Mouse (Mus musculus): ENCODE measurements at regions not wholly inside any gene's neighbourhood (a gene's known extent, or its start where the extent isn't known, plus 50 kb on each side); places are given as distances from the start of the nearest gene placed in this dataset.

DNA sequence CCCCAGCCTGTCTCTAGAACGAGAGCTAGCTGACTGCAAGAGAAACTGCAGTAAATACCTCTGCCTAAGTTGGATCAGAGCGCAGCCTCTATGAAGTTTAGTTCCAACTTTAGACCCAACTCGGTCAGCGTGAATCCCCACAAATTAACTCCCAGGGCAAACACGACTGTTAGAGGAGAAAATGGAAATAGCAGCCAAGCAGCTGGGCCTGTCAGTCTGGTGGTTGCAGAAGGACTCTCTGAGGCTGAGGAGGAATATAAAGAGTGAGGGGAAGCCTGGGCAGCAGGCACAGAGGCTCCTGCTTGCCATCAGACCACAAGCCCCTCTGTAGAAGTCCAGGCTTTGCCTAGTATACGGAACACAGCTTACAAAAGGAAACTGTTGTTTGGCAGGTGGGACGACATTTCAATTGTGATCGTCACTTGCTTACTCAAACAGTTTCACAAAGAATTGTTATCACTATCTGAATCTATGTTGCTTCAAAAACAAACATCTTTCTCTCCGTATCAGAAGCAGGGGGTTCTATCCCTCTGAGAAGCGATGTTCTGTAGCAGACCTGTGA, 135.0 kb downstream of the Lmo4 start:
- H3K4me3 ChIP-seq = no peak overlapping the region
- H3K27ac ChIP-seq (ENCODE audit: poor library complexity, severe bottlenecking) = no peak overlapping the region
- 70% methylated on average over 10 of the region's 10 CpGs for WGBS
- no peaks in the 10 kb centered on the region for H3K4me1 ChIP-seq (replicated peaks)
- H3K27me3 ChIP-seq (replicated peaks) = no peaks in the 10 kb centered on the region
- no peak overlapping the region for H3K9ac ChIP-seq
- no peaks in the 10 kb centered on the region for H3K36me3 ChIP-seq
- H3K9me3 ChIP-seq (replicated peaks) = no peaks in the 10 kb centered on the region
- H3K4me2 ChIP-seq = no peak overlapping the region
- no peak for ATAC-seq (ENCODE audit: insufficient number of reproducible peaks, low FRiP score)

DNA sequence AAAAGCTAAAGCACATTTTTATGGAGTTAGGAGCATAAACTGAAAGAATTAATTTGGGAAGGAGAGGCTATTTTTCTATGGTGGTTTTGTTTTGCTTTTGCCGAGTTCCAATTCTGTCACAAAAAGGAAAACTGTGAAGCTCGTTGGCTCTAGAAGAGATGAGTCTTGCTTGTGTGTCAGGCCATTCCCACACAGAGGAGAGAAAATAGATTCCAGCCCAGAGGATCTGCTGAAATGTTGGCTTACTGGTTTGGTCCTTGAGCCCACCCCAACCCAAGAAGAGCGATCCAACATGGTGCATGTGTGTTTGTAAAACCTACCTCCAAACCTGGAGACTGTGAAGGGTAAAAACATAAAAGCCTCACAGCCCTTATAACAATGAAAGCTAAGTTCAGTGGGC, 138.0 kb downstream of the Lmo4 start:
- Histone ChIP-seq H3K27ac (ENCODE audit: poor library complexity, severe bottlenecking) (no peak overlapping the region), H3K27me3 (replicated peaks) (no peaks in the 10 kb centered on the region), H3K36me3 (no peaks in the 10 kb centered on the region), H3K9me3 (replicated peaks) (no peaks in the 10 kb centered on the region), H3K4me3 (no peak overlapping the region), H3K4me1 (replicated peaks) (no peaks in the 10 kb centered on the region), H3K4me2 (no peak overlapping the region), H3K9ac (no peak overlapping the region)
- no peak for ATAC-seq (ENCODE audit: insufficient number of reproducible peaks, low FRiP score)
- WGBS = 85% methylated on average over 3 of the region's 3 CpGs

DNA sequence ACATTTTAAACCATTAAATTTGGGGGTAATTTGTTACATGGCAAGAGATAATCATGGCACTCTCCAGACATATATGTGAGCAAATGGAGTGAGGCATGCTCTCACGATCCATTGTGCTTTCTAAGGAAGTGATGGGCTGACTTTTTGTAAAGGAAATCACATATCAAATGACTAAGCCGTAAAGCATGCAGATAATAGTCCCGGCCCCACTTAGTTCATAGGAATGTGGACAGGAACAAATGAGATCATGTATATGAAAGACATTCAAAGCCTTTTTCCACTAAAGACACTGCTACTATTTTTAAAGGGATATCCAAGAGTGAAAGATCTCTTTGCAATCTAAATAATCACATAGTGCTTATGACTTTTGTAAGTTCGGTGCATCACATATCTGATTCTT, 146.9 kb downstream of the Lmo4 start:
- H3K27me3 ChIP-seq (replicated peaks) = no peaks in the 10 kb centered on the region
- H3K36me3 ChIP-seq = no peaks in the 10 kb centered on the region
- no peak overlapping the region for H3K4me3 ChIP-seq
- ATAC-seq (ENCODE audit: insufficient number of reproducible peaks, low FRiP score) = peak; percentile 39; the same call in 1 of the 2 replicates
- H3K27ac ChIP-seq (ENCODE audit: poor library complexity, severe bottlenecking) = no peak overlapping the region
- 35% methylated on average over 4 of the region's 4 CpGs for WGBS
- H3K9me3 ChIP-seq (replicated peaks) = no peaks in the 10 kb centered on the region
- 0 out of 2 replicates have a peak, but pooled peaks cover 8% of the 10 kb centered on the region for H3K4me1 ChIP-seq (replicated peaks)
- no peak overlapping the region for H3K4me2 ChIP-seq
- no peak overlapping the region for H3K9ac ChIP-seq

DNA sequence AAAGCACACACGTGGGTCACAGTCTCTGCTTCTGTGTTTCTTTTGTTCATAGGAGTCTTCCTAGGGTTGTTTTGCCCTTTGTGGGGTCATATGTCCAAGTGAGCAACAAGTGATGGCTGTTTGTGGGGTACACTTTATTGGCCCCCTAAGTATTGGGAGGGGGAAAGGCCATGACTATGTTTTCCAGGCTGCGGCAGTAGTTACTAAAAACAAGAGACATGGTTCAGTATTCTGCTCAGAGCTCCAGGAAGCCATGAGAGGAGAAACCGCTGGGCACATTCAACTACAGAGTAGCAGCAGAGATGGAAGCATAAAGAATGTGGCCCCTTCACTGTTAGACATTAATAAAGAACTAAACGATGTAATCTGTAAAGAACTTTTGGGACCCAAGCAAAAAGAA, 154.7 kb downstream of the Lmo4 start:
- Histone ChIP-seq H3K4me2 (no peak overlapping the region), H3K36me3 (no peaks in the 10 kb centered on the region), H3K27me3 (replicated peaks) (no peaks in the 10 kb centered on the region), H3K9me3 (replicated peaks) (no peaks in the 10 kb centered on the region), H3K9ac (no peak overlapping the region), H3K4me3 (no peak overlapping the region), H3K27ac (ENCODE audit: poor library complexity, severe bottlenecking) (no peak overlapping the region), H3K4me1 (replicated peaks) (no peaks in the 10 kb centered on the region)
- 84% methylated on average over 4 of the region's 4 CpGs for WGBS
- no peak for ATAC-seq (ENCODE audit: insufficient number of reproducible peaks, low FRiP score)

DNA sequence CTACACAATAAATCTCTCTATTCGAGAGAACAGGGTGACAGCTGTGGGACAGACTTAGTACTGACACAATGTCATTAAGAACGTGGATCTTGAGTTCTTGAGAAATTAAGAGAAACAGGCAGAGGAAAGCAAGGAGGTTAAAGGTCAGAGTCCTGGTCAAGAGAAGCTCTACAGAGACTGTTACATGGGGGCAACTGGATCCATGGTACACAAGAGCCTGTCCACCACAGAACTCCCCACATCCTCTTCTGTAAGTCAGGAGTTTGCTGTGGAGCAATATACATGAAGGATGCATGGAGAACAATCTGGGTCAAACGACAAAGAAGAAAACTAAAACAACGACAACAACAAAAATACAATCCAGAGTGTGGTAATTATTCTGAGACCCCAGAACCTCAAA, 155.8 kb downstream of the Lmo4 start:
- Histone ChIP-seq H3K9me3 (replicated peaks) (no peaks in the 10 kb centered on the region), H3K4me2 (no peak overlapping the region), H3K9ac (no peak overlapping the region), H3K4me1 (replicated peaks) (no peaks in the 10 kb centered on the region), H3K27ac (ENCODE audit: poor library complexity, severe bottlenecking) (no peak overlapping the region), H3K27me3 (replicated peaks) (no peaks in the 10 kb centered on the region), H3K36me3 (no peaks in the 10 kb centered on the region), H3K4me3 (no peak overlapping the region)
- 63% methylated on average over 4 of the region's 4 CpGs for WGBS
- no peak for ATAC-seq (ENCODE audit: insufficient number of reproducible peaks, low FRiP score)

DNA sequence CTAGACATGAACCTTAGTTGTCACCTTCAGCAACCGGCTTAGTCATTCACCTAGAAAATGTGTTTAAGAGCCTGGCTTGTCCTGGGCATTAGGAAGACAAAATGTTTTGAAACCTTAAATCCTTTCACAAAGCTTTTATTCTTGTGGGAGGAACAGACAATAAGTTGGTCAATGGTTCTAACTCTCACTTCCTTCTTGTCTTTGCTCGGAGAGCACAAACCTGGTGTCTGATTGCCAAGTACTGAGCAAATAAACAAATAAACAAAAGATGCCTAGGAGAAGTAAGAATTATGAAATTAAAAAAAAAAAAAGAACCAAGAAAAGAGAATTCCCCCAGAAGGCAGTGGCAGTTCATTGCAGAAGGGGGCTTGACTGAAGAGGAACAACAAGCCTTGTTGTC, 160.7 kb downstream of the Lmo4 start:
- no peak for ATAC-seq (ENCODE audit: insufficient number of reproducible peaks, low FRiP score)
- H3K4me1 ChIP-seq (replicated peaks) = no peaks in the 10 kb centered on the region
- H3K36me3 ChIP-seq = no peaks in the 10 kb centered on the region
- H3K4me3 ChIP-seq = no peak overlapping the region
- H3K27ac ChIP-seq (ENCODE audit: poor library complexity, severe bottlenecking) = no peak overlapping the region
- 86% methylated on average over 2 of the region's 2 CpGs for WGBS
- no peaks in the 10 kb centered on the region for H3K9me3 ChIP-seq (replicated peaks)
- H3K27me3 ChIP-seq (replicated peaks) = no peaks in the 10 kb centered on the region
- H3K4me2 ChIP-seq = no peak overlapping the region
- H3K9ac ChIP-seq = no peak overlapping the region

DNA sequence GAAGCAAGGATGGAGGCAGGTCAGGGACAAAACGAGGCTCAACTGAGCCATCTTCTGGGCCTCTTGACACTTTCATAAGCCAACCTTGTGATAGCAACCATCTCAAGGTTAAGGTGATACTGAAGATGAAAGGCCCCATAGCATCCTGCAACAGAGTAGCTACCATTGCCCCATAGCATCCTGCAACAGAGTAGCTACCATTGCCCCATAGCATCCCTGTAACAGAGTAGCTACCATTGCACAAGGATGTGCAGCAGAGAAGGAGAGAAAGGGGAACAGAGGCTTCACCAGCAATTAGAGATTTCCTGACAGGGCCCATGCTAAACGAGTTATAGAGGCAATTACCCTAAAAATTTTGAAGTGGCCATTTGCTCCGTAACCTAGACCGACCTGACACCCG, 163.2 kb downstream of the Lmo4 start:
- Histone ChIP-seq H3K9me3 (replicated peaks) (no peaks in the 10 kb centered on the region), H3K36me3 (no peaks in the 10 kb centered on the region), H3K27ac (ENCODE audit: poor library complexity, severe bottlenecking) (no peak overlapping the region), H3K27me3 (replicated peaks) (no peaks in the 10 kb centered on the region), H3K4me3 (no peak overlapping the region), H3K4me1 (replicated peaks) (no peaks in the 10 kb centered on the region), H3K4me2 (no peak overlapping the region), H3K9ac (no peak overlapping the region)
- 83% methylated on average over 5 of the region's 5 CpGs for WGBS
- no peak for ATAC-seq (ENCODE audit: insufficient number of reproducible peaks, low FRiP score)

DNA sequence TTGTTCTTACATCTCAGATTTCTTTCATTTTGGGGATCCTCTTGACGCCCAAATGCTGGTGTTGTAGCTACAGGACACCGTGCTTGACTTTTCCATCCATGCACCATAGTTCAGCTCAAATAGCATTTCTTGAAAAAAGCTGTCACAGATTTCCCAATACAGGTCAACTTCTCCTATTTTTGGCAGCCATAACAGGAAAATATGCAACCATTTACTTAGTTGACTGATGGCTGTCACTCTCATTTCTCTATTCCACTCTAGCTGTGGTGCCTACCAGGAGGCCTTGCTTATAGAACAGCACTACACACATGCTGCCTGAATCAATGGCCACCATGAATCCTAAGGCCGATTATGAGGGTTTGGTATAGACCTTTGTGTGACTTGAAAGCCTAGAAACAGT, 165.5 kb downstream of the Lmo4 start:
- Histone ChIP-seq H3K4me3 (no peak overlapping the region), H3K9ac (no peak overlapping the region), H3K4me2 (no peak overlapping the region), H3K4me1 (replicated peaks) (no peaks in the 10 kb centered on the region), H3K36me3 (no peaks in the 10 kb centered on the region), H3K27me3 (replicated peaks) (no peaks in the 10 kb centered on the region), H3K27ac (ENCODE audit: poor library complexity, severe bottlenecking) (no peak overlapping the region), H3K9me3 (replicated peaks) (no peaks in the 10 kb centered on the region)
- ATAC-seq (ENCODE audit: insufficient number of reproducible peaks, low FRiP score) = no peak
- 82% methylated on average over 3 of the region's 3 CpGs for WGBS

DNA sequence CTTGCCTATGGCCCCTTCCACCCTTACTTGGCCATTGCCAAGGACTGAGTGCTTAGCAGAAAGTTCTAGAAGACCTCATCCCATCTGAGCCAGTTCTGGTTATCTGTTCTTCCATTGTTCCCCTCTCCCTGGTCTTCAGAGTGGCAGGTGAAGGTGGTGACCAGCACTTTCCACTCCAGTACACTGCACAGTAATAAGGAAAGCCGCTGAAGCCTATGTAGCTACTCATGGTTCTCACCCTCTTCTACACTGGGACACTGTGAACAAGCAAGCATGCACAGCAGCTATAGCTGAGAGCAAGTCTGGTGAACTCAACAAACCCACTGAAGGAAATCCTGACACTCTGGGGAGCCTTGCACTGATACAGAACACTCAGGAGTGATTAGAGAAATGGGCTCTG, 175.4 kb downstream of the Lmo4 start:
- Histone ChIP-seq H3K9me3 (replicated peaks) (no peaks in the 10 kb centered on the region), H3K27ac (ENCODE audit: poor library complexity, severe bottlenecking) (peak overlapping the region; percentile 76), H3K4me3 (no peak overlapping the region), H3K4me1 (replicated peaks) (peaks cover 4% of the 10 kb centered on the region; the same call in 1 of the 2 replicates), H3K4me2 (no peak overlapping the region), H3K36me3 (no peaks in the 10 kb centered on the region), H3K27me3 (replicated peaks) (no peaks in the 10 kb centered on the region), H3K9ac (no peak overlapping the region)
- WGBS = 86% methylated on average over 1 of the region's 1 CpGs
- no peak for ATAC-seq (ENCODE audit: insufficient number of reproducible peaks, low FRiP score)

DNA sequence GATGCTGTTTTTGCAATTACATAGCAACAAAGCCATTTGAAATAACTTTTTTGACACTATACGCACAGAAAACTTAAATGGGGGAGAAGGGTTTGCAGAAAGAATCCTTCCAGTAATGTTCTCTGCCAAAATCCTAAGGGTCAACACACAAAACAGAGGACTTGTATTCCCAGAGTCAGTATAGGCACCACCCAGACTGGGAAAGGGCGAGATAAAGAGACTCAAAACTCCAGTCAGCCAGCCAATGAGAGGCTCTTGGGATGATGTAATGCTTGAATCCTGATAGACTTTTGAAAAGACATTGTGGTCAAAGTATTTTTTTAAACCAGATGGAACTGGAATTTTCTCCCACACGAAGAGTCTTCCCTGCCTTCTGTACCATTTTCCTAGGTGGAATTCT, 175.9 kb downstream of the Lmo4 start:
- no peaks in the 10 kb centered on the region for H3K36me3 ChIP-seq
- H3K27me3 ChIP-seq (replicated peaks) = no peaks in the 10 kb centered on the region
- H3K4me3 ChIP-seq = no peak overlapping the region
- H3K9me3 ChIP-seq (replicated peaks) = no peaks in the 10 kb centered on the region
- no peak for ATAC-seq (ENCODE audit: insufficient number of reproducible peaks, low FRiP score)
- WGBS = 53% methylated on average over 3 of the region's 3 CpGs
- H3K27ac ChIP-seq (ENCODE audit: poor library complexity, severe bottlenecking) = no peak overlapping the region; the same call in 1 of the 2 replicates
- no peak overlapping the region for H3K4me2 ChIP-seq
- H3K9ac ChIP-seq = no peak overlapping the region
- peaks cover 4% of the 10 kb centered on the region; the same call in 1 of the 2 replicates for H3K4me1 ChIP-seq (replicated peaks)

DNA sequence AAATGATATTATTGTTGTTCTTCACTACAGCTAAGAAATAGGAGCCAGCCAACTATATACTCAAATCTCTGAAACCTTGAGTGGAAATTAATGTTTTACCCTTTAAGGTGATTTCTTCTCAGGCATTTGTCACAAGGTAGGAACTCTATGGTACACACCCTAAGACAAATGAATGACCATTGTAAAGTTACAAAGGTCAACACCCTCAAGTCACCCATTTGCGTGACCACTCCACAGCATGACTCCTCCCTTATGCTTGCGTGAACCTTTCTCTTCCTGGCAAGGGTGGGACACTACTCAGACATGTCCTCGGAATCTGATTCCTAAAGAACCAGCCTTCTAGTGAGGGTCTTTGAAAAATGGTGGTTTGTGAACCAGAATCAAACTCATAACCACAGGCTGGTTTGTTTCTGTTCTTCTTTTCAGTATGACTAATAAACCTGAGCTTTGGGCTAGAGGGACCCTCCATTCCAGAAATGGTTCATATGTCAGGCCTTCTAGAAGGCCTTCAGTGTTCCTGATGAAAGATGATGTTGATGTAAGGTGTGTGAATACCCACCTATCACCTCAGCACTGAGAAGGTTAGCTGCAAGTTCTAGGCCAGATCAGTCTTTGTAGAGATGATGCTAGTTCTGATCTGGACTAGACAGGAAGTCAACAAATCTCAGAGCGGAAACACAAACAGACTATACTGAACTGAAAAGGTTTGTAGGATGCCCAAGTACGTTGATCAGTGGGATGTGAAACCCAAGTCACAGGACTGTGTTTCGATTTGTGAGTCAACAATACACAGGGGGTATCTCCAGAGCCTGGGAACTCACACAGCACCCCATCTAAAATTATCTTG, 177.7 kb downstream of the Lmo4 start:
- ATAC-seq (ENCODE audit: insufficient number of reproducible peaks, low FRiP score) = no peak
- Histone ChIP-seq H3K4me3 (no peak overlapping the region), H3K4me2 (no peak overlapping the region), H3K9ac (no peak overlapping the region), H3K27ac (ENCODE audit: poor library complexity, severe bottlenecking) (no peak overlapping the region), H3K36me3 (no peaks in the 10 kb centered on the region), H3K9me3 (replicated peaks) (no peaks in the 10 kb centered on the region), H3K4me1 (replicated peaks) (peaks cover 4% of the 10 kb centered on the region; the same call in 1 of the 2 replicates), H3K27me3 (replicated peaks) (no peaks in the 10 kb centered on the region)
- 79% methylated on average over 6 of the region's 6 CpGs for WGBS
